Mouse (Mus musculus): ENCODE data around the gene Tef. TPM values are rescaled to one million over a fixed set of nuclear protein-coding genes. Genes with fewer than 3 reads are reported as not detected.

Tef gene
- total RNA-seq, 4 experiments from 2014 or later: 227 to 350 (median 284) TPM

- DNase-seq (ENCODE audit: low spot score in 2 of 2): peak in 1 of 2 experiments; percentile 55
Measured at GRCm38 (mm10) chr15:81848301-81848700, 46.1 kb downstream of the Tef start.

GRCm38 (mm10) chr15:81849104-81849503 is 46.9 kb downstream of the Tef start:
- no peak for DNase-seq (ENCODE audit: low spot score in 2 of 2)

- DNase-seq (ENCODE audit: low spot score in 2 of 2): no peak
Measured at GRCm38 (mm10) chr15:81850718-81851117, 48.5 kb downstream of the Tef start.

GRCm38 (mm10) chr15:81851375-81851774 is 49.2 kb downstream of the Tef start:
- no peak for DNase-seq (ENCODE audit: low spot score in 2 of 2)

- DNase-seq (ENCODE audit: low spot score in 2 of 2): no peak
Measured at GRCm38 (mm10) chr15:81852411-81853000, 50.3 kb downstream of the Tef start.

- DNase-seq (ENCODE audit: low spot score in 2 of 2): no peak
Measured at GRCm38 (mm10) chr15:81853081-81853480, 50.9 kb downstream of the Tef start.

- DNase-seq (ENCODE audit: low spot score in 2 of 2): peak; percentile 84 to 88
Measured at GRCm38 (mm10) chr15:81856030-81856790, 54.0 kb downstream of the Tef start.

- DNase-seq (ENCODE audit: low spot score in 2 of 2): no peak
Measured at GRCm38 (mm10) chr15:81856938-81857723, 54.9 kb downstream of the Tef start.

GRCm38 (mm10) chr15:81857724-81858116 is 55.5 kb downstream of the Tef start:
- DNase-seq (ENCODE audit: low spot score in 2 of 2): no peak

- DNase-seq (ENCODE audit: low spot score in 2 of 2): peak; percentile 87 to 93
Measured at GRCm38 (mm10) chr15:81858138-81858516, 55.9 kb downstream of the Tef start.

- peak; percentile 75 to 77 for DNase-seq (ENCODE audit: low spot score in 2 of 2)
Measured at GRCm38 (mm10) chr15:81858517-81859329, 56.5 kb downstream of the Tef start, which contains the start of gene Tob2. TSS of gene Tob2 (minus strand) at chr15:81858796.

- peak; percentile 90 to 96 for DNase-seq (ENCODE audit: low spot score in 2 of 2)
Measured at GRCm38 (mm10) chr15:81859330-81860255, 57.4 kb downstream of the Tef start.

- no peak for DNase-seq (ENCODE audit: low spot score in 2 of 2)
Measured at GRCm38 (mm10) chr15:81860471-81861135, 58.4 kb downstream of the Tef start.

GRCm38 (mm10) chr15:81864238-81864637 is 62.0 kb downstream of the Tef start:
- DNase-seq (ENCODE audit: low spot score in 2 of 2): no peak

- no peak for DNase-seq (ENCODE audit: low spot score in 2 of 2)
Measured at GRCm38 (mm10) chr15:81869985-81870384, 67.8 kb downstream of the Tef start.

GRCm38 (mm10) chr15:81871604-81872261 is 69.5 kb downstream of the Tef start, which contains the start of gene Phf5a:
TSS of gene Phf5a (minus strand) at chr15:81871911.
- peak; percentile 79 to 83 for DNase-seq (ENCODE audit: low spot score in 2 of 2)

GRCm38 (mm10) chr15:81872262-81873136 is 70.3 kb downstream of the Tef start, which contains the start of gene Aco2:
TSS of gene Aco2 (plus strand) at chr15:81872309.
- DNase-seq (ENCODE audit: low spot score in 2 of 2): peak; percentile 98 to 99

Data from layer of hippocampus, adult 8-10 months (tissue).